Mouse (Mus musculus): ENCODE data around the gene Fam185a. TPM values are rescaled to one million over a fixed set of nuclear protein-coding genes. Genes with fewer than 3 reads are reported as not detected.

Fam185a gene
- total and polyA plus RNA-seq, 2 experiments from 2014 or later, result 10.5 to 11.1 TPM

GRCm38 (mm10) chr5:21467387-21467786 lies 42.6 kb downstream of the Fam185a start:
- no peak for ATAC-seq
- no peak for DNase-seq
- no peak overlapping the region for H3K9ac ChIP-seq
- no peak overlapping the region for H3K27ac ChIP-seq (ENCODE audit: low read depth, low read length)
- no peaks in the 10 kb centered on the region for H3K36me3 ChIP-seq (ENCODE audit: insufficient read depth)
- TF ChIP-seq CTCF (IDR thresholded peaks at IDR 0.05; ENCODE audit: low read depth), result no peak
- no peaks in the 10 kb centered on the region for H3K9me3 ChIP-seq (ENCODE audit: low read length)
- 80% methylated on average over 7 of the region's 7 CpGs for WGBS
- H3K4me2 ChIP-seq (ENCODE audit: low read depth), result no peak overlapping the region
- H3K27me3 ChIP-seq (ENCODE audit: insufficient read depth, low read length), result no peaks in the 10 kb centered on the region
- no peak overlapping the region for H3K4me3 ChIP-seq (ENCODE audit: low read depth, low read length)
- H3K4me1 ChIP-seq (ENCODE audit: insufficient read depth), result no peaks in the 10 kb centered on the region

GRCm38 (mm10) chr5:21468100-21468499 lies 43.3 kb downstream of the Fam185a start:
- Histone ChIP-seq H3K27ac (ENCODE audit: low read depth, low read length) (no peak overlapping the region), H3K9me3 (ENCODE audit: low read length) (no peaks in the 10 kb centered on the region), H3K4me3 (ENCODE audit: low read depth, low read length) (no peak overlapping the region), H3K27me3 (ENCODE audit: insufficient read depth, low read length) (no peaks in the 10 kb centered on the region), H3K4me2 (ENCODE audit: low read depth) (no peak overlapping the region), H3K36me3 (ENCODE audit: insufficient read depth) (no peaks in the 10 kb centered on the region), H3K4me1 (ENCODE audit: insufficient read depth) (no peaks in the 10 kb centered on the region), H3K9ac (no peak overlapping the region)
- TF ChIP-seq CTCF (IDR thresholded peaks at IDR 0.05; ENCODE audit: low read depth), result no peak
- ATAC-seq, result no peak
- 94% methylated on average over 12 of the region's 12 CpGs for WGBS
- no peak for DNase-seq

- no peak overlapping the region for H3K4me3 ChIP-seq (ENCODE audit: low read depth, low read length)
- 0 out of 2 replicates have a peak, but pooled peaks cover 4% of the 10 kb centered on the region for H3K36me3 ChIP-seq (ENCODE audit: insufficient read depth)
- H3K27me3 ChIP-seq (ENCODE audit: insufficient read depth, low read length), result no peaks in the 10 kb centered on the region
- WGBS, result 91% methylated on average over 5 of the region's 5 CpGs
- no peaks in the 10 kb centered on the region for H3K4me1 ChIP-seq (ENCODE audit: insufficient read depth)
- H3K27ac ChIP-seq (ENCODE audit: low read depth, low read length), result no peak overlapping the region
- no peak for TF ChIP-seq CTCF (IDR thresholded peaks at IDR 0.05; ENCODE audit: low read depth)
- ATAC-seq (no peak), DNase-seq (no peak)
- no peaks in the 10 kb centered on the region for H3K9me3 ChIP-seq (ENCODE audit: low read length)
- no peak overlapping the region for H3K9ac ChIP-seq
- H3K4me2 ChIP-seq (ENCODE audit: low read depth), result no peak overlapping the region
Observed at GRCm38 (mm10) chr5:21478428-21478827, 53.7 kb downstream of the Fam185a start.

- Histone ChIP-seq H3K9me3 (ENCODE audit: low read length) (no peaks in the 10 kb centered on the region), H3K27ac (ENCODE audit: low read depth, low read length) (no peak overlapping the region), H3K36me3 (ENCODE audit: insufficient read depth) (0 out of 2 replicates have a peak, but pooled peaks cover 4% of the 10 kb centered on the region), H3K9ac (no peak overlapping the region), H3K4me2 (ENCODE audit: low read depth) (no peak overlapping the region), H3K4me1 (ENCODE audit: insufficient read depth) (no peaks in the 10 kb centered on the region), H3K27me3 (ENCODE audit: insufficient read depth, low read length) (no peaks in the 10 kb centered on the region), H3K4me3 (ENCODE audit: low read depth, low read length) (no peak overlapping the region)
- no peak for TF ChIP-seq CTCF (IDR thresholded peaks at IDR 0.05; ENCODE audit: low read depth)
- ATAC-seq (no peak), DNase-seq (no peak)
- WGBS, result 86% methylated on average over 5 of the region's 5 CpGs
Observed at GRCm38 (mm10) chr5:21479746-21480145, 55.0 kb downstream of the Fam185a start.

GRCm38 (mm10) chr5:21481521-21481920 lies 56.8 kb downstream of the Fam185a start:
- no peak overlapping the region for H3K9ac ChIP-seq
- ATAC-seq (no peak), DNase-seq (no peak)
- 89% methylated on average over 6 of the region's 6 CpGs for WGBS
- no peaks in the 10 kb centered on the region for H3K27me3 ChIP-seq (ENCODE audit: insufficient read depth, low read length)
- H3K9me3 ChIP-seq (ENCODE audit: low read length), result no peaks in the 10 kb centered on the region
- no peak overlapping the region for H3K27ac ChIP-seq (ENCODE audit: low read depth, low read length)
- no peak overlapping the region for H3K4me2 ChIP-seq (ENCODE audit: low read depth)
- H3K4me3 ChIP-seq (ENCODE audit: low read depth, low read length), result no peak overlapping the region
- H3K36me3 ChIP-seq (ENCODE audit: insufficient read depth), result 0 out of 2 replicates have a peak, but pooled peaks cover 4% of the 10 kb centered on the region
- TF ChIP-seq CTCF (IDR thresholded peaks at IDR 0.05; ENCODE audit: low read depth), result no peak
- H3K4me1 ChIP-seq (ENCODE audit: insufficient read depth), result no peaks in the 10 kb centered on the region

GRCm38 (mm10) chr5:21482446-21483222 lies 57.9 kb downstream of the Fam185a start:
- Histone ChIP-seq H3K9me3 (ENCODE audit: low read length) (no peaks in the 10 kb centered on the region), H3K4me1 (ENCODE audit: insufficient read depth) (no peaks in the 10 kb centered on the region), H3K27ac (ENCODE audit: low read depth, low read length) (no peak overlapping the region), H3K27me3 (ENCODE audit: insufficient read depth, low read length) (no peaks in the 10 kb centered on the region), H3K4me2 (ENCODE audit: low read depth) (no peak overlapping the region), H3K4me3 (ENCODE audit: low read depth, low read length) (no peak overlapping the region), H3K9ac (no peak overlapping the region), H3K36me3 (ENCODE audit: insufficient read depth) (0 out of 2 replicates have a peak, but pooled peaks cover 4% of the 10 kb centered on the region)
- TF ChIP-seq CTCF (IDR thresholded peaks at IDR 0.05; ENCODE audit: low read depth), result no peak
- DNase-seq (no peak), ATAC-seq (no peak)
- WGBS, result 31% methylated on average over 11 of the region's 11 CpGs

- Histone ChIP-seq H3K9ac (no peak overlapping the region), H3K36me3 (ENCODE audit: insufficient read depth) (0 out of 2 replicates have a peak, but pooled peaks cover 4% of the 10 kb centered on the region), H3K4me1 (ENCODE audit: insufficient read depth) (no peaks in the 10 kb centered on the region), H3K27me3 (ENCODE audit: insufficient read depth, low read length) (no peaks in the 10 kb centered on the region), H3K9me3 (ENCODE audit: low read length) (no peaks in the 10 kb centered on the region), H3K4me3 (ENCODE audit: low read depth, low read length) (no peak overlapping the region), H3K4me2 (ENCODE audit: low read depth) (no peak overlapping the region), H3K27ac (ENCODE audit: low read depth, low read length) (no peak overlapping the region)
- no peak for ATAC-seq
- DNase-seq, result no peak
- no peak for TF ChIP-seq CTCF (IDR thresholded peaks at IDR 0.05; ENCODE audit: low read depth)
- 89% methylated on average over 8 of the region's 8 CpGs for WGBS
Observed at GRCm38 (mm10) chr5:21483275-21483674, 58.5 kb downstream of the Fam185a start.

Measured in forebrain, postnatal 0 days (tissue).